Mouse (Mus musculus) ZHBTc4 (cell line): ENCODE data around the gene Gm21627.
"Not testable (repeated sequence)": the region's sequence is repeated elsewhere in the genome, so short reads cannot be mapped to it uniquely, and the experiment has no call there.

Experiments
- DNase-seq: peaks from one replicate; pipeline ENCODE4 v3.0.0-alpha.2; 2011; ENCODE audit warnings: low read depth, low spot score

Gene Gm21627

DNA sequence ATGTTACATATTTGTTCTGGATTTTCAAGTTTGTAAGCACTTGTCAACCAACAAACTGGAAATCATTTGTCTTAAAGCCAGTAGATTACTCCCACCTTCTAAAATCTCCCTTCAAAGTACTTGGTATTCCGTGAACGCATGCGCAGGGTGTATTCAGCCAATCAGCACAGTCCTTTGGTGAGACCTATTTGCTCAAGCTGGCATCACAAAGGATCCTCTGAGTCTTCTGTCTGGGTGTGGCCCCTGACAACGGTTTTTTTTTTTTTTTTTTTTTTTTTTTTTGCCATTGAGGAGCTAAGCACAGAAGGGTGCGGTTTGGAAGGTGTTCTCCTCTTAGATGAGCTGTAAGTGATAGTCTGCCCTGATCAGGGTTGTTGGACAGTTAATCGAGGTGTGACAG, at the start of gene Gm21627:
Gene Gm21627, plus strand, starts transcription at position 301 of the 400 bp plus-strand sequence.
- DNase-seq, result not testable (repeated sequence)
